Mouse (Mus musculus): Measurements from ENCODE around the gene Cnst. TPM values are rescaled to one million over a fixed set of nuclear protein-coding genes. Genes with fewer than 3 reads are reported as not detected.

The Cnst gene
- 10 to 100 TPM; 25.2 to 26.6 TPM for total RNA-seq (2021)
- long read RNA-seq, experiment 1, full-length matches to known transcripts = 1 of 6 reads
- long read RNA-seq, experiment 1, partial matches to known transcripts = 4 of 6 reads
- long read RNA-seq, experiment 1, other reads (novel, unspliced or antisense) = 1 of 6 reads
- long read RNA-seq, experiment 2, full-length matches to known transcripts = 3 of 6 reads
- long read RNA-seq, experiment 2, partial matches to known transcripts = 0 of 6 reads
- long read RNA-seq, experiment 2, other reads (novel, unspliced or antisense) = 3 of 6 reads

- intact Hi-C loops (cut with DNase I) = loop anchor here (5.0 kb wide), 2 partner anchors 46 to 76 kb away; no protein-coding TSS in a partner anchor
- DNase-seq = peak; percentile 98
Observed at GRCm38 (mm10) chr1:179545768-179546550, at the start of gene Cnst, which contains the start of gene Tfb2m. Cnst (plus strand) TSS chr1:179546370. Tfb2m (minus strand) TSS chr1:179546267.

GRCm38 (mm10) chr1:179499257-179499656, 46.9 kb upstream of the Cnst start:
- DNase-seq = no peak
- intact Hi-C loops (cut with DNase I) = no loop called here

- DNase-seq = no peak
- intact Hi-C loops (cut with DNase I) = loop anchor here (10.0 kb wide), 1 partner anchor 232 kb away; no protein-coding TSS in a partner anchor
Observed at GRCm38 (mm10) chr1:179502565-179502964, 43.6 kb upstream of the Cnst start.

GRCm38 (mm10) chr1:179506530-179507315, 39.4 kb upstream of the Cnst start:
- no peak for DNase-seq
- intact Hi-C loops (cut with DNase I) = loop anchor here (10.0 kb wide), 1 partner anchor 228 kb away; no protein-coding TSS in a partner anchor

- DNase-seq = no peak
- intact Hi-C loops (cut with DNase I) = no loop called here
Observed at GRCm38 (mm10) chr1:179510546-179511340, 35.4 kb upstream of the Cnst start.

GRCm38 (mm10) chr1:179511895-179512294, 34.3 kb upstream of the Cnst start:
- intact Hi-C loops (cut with DNase I) = no loop called here

GRCm38 (mm10) chr1:179516941-179517712, 29.0 kb upstream of the Cnst start:
- intact Hi-C loops (cut with DNase I) = no loop called here
- DNase-seq = no peak

More at GRCm38 (mm10) chr1:179511895-179512294, 34.3 kb upstream of the Cnst start:
- DNase-seq = no peak

- intact Hi-C loops (cut with DNase I) = no loop called here
- peak; percentile 70 to 72 for DNase-seq
Observed at GRCm38 (mm10) chr1:179517713-179518465, 28.3 kb upstream of the Cnst start, which contains the start of gene Smyd3. Smyd3 (minus strand) TSS chr1:179518041.

- DNase-seq = no peak
- intact Hi-C loops (cut with DNase I) = no loop called here
Observed at GRCm38 (mm10) chr1:179519901-179520300, 26.3 kb upstream of the Cnst start.

- intact Hi-C loops (cut with DNase I) = loop anchor here (10.0 kb wide), 1 partner anchor 236 kb away; no protein-coding TSS in a partner anchor
- DNase-seq = no peak
Observed at GRCm38 (mm10) chr1:179539054-179539453, 7.1 kb upstream of the Cnst start.

- intact Hi-C loops (cut with DNase I) = loop anchor here (10.0 kb wide), 1 partner anchor 235 kb away; no protein-coding TSS in a partner anchor
- no peak for DNase-seq
Observed at GRCm38 (mm10) chr1:179539887-179540286, 6.3 kb upstream of the Cnst start.

- intact Hi-C loops (cut with DNase I) = no loop called here
- no peak for DNase-seq
Observed at GRCm38 (mm10) chr1:179541502-179541901, 4.7 kb upstream of the Cnst start.

GRCm38 (mm10) chr1:179546551-179546917, 364 bp downstream of the Cnst start:
- intact Hi-C loops (cut with DNase I) = loop anchor here (5.0 kb wide), 2 partner anchors 46 to 76 kb away; no protein-coding TSS in a partner anchor
- no peak for DNase-seq

GRCm38 (mm10) chr1:179547176-179547575, 1.0 kb downstream of the Cnst start:
- DNase-seq = no peak
- intact Hi-C loops (cut with DNase I) = loop anchor here (5.0 kb wide), 2 partner anchors 45 to 75 kb away; no protein-coding TSS in a partner anchor

GRCm38 (mm10) chr1:179548220-179548619, 2.0 kb downstream of the Cnst start:
- intact Hi-C loops (cut with DNase I) = loop anchor here (5.0 kb wide), 2 partner anchors 44 to 74 kb away; no protein-coding TSS in a partner anchor
- no peak for DNase-seq

- intact Hi-C loops (cut with DNase I) = loop anchor here (5.0 kb wide), 2 partner anchors 43 to 73 kb away; no protein-coding TSS in a partner anchor
- no peak for DNase-seq
Observed at GRCm38 (mm10) chr1:179548996-179549752, 3.0 kb downstream of the Cnst start.

GRCm38 (mm10) chr1:179551336-179551735, 5.2 kb downstream of the Cnst start:
- DNase-seq = no peak
- intact Hi-C loops (cut with DNase I) = loop anchor here (5.0 kb wide), 1 partner anchor 51 kb away; no protein-coding TSS in a partner anchor

Measured in gastrocnemius, postnatal 36 days (tissue).